Mouse (Mus musculus) CH12F3 (cell line): ENCODE measurements at regions not wholly inside any gene's neighbourhood (a gene's known extent, or its start where the extent isn't known, plus 50 kb on each side); places are given as distances from the start of the nearest gene placed in this dataset.

ENCODE experiments used
- in situ Hi-C: fragments of 300-500 bp; cut with MboI; formaldehyde crosslinking; loops from 2 replicates; pipeline ENCODE4 v1.14.3; 2020; ENCODE audit warnings: low sequenced_read_pairs

GRCm38 (mm10) chr14:67568896-67569743 is 1560.1 kb upstream of the Gulo start:
- in situ Hi-C loops, result no loop called here

- in situ Hi-C loops, result no loop called here
Observed at GRCm38 (mm10) chr14:67554897-67555296, 1545.9 kb upstream of the Gulo start.

GRCm38 (mm10) chr14:67550462-67551185 is 1541.6 kb upstream of the Gulo start:
- in situ Hi-C loops, result no loop called here

- in situ Hi-C loops, result no loop called here
Observed at GRCm38 (mm10) chr14:67548750-67549149, 1539.7 kb upstream of the Gulo start.

GRCm38 (mm10) chr14:67545036-67545435 is 1536.0 kb upstream of the Gulo start:
- in situ Hi-C loops, result no loop called here

GRCm38 (mm10) chr14:67541271-67541711 is 1532.3 kb upstream of the Gulo start:
- in situ Hi-C loops, result no loop called here

GRCm38 (mm10) chr14:67538696-67539095 is 1529.7 kb upstream of the Gulo start:
- in situ Hi-C loops, result no loop called here

- in situ Hi-C loops, result no loop called here
Observed at GRCm38 (mm10) chr14:67536787-67537659, 1528.0 kb upstream of the Gulo start.

GRCm38 (mm10) chr14:67506729-67507395 is 1497.9 kb upstream of the Gulo start:
- in situ Hi-C loops, result no loop called here

GRCm38 (mm10) chr14:67492086-67492485 is 1483.1 kb upstream of the Gulo start:
- in situ Hi-C loops, result no loop called here

- in situ Hi-C loops, result no loop called here
Observed at GRCm38 (mm10) chr14:67486676-67487075, 1477.7 kb upstream of the Gulo start.

- in situ Hi-C loops, result no loop called here
Observed at GRCm38 (mm10) chr14:67485449-67485800, 1476.4 kb upstream of the Gulo start.

- in situ Hi-C loops, result no loop called here
Observed at GRCm38 (mm10) chr14:67484533-67485448, 1475.8 kb upstream of the Gulo start.
